Comparison of ENCODE assay signal across 16 mouse cellular contexts in the genomic region with DNA sequence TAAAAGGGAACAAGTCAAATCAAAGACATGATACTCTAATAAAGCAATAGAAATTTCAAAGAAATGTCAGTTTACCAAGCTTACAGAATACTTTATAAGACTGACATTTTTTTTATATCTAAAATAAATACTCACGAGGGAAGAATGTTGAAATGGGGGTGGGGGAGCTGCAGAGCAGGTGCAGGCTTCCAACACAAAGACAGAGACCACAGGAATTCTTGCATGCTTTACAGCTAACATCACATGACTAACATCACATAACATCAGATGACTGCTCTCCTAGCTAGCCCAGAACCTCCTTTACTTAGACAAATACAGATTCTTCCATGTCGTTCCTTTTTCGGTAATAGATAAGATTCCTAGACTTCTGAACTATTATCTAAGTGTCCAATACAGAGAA.
"Had no signal": no experiment of that assay in that cellular context is flagged by ENCODE, and none has a peak within 500 bp of the region (broad histone marks: within the 10 kb centered on the region; RNA-seq: fewer than 3 reads in every experiment).

No protein-coding gene starts in this region.

- H3K4me1 ChIP-seq: limb, embryonic 10.5 days; liver, embryonic 15.5 days; midbrain, embryonic 15.5 days; neural tube, embryonic 13.5 days; stomach, embryonic 15.5 days had no signal

- H3K36me3 ChIP-seq: stomach, embryonic 15.5 days had no signal

- DNase-seq: kidney, adult 11 months; kidney, adult 9 months; kidney, postnatal 36 days; right cerebral cortex, postnatal 14 days had no signal

- H3K4me3 ChIP-seq: layer of hippocampus, adult 2 months; left cerebral cortex, adult 2 months; limb, embryonic 10.5 days; liver, embryonic 15.5 days; megakaryocyte, embryonic 14.5 days; midbrain, embryonic 15.5 days; neural tube, embryonic 13.5 days; stomach, embryonic 15.5 days had no signal

- H3K27ac ChIP-seq: kidney, postnatal 0 days; layer of hippocampus, adult 2 months; left cerebral cortex, adult 2 months; limb, embryonic 10.5 days; liver, embryonic 15.5 days; macrophage; midbrain, embryonic 15.5 days; neural tube, embryonic 13.5 days; stomach, embryonic 15.5 days had no signal

- H3K27me3 ChIP-seq: liver, embryonic 15.5 days; megakaryocyte, embryonic 14.5 days; midbrain, embryonic 15.5 days; neural tube, embryonic 13.5 days; stomach, embryonic 15.5 days had no signal

- ATAC-seq: midbrain, embryonic 15.5 days had no signal

- H3K9ac ChIP-seq: liver, embryonic 15.5 days; midbrain, embryonic 15.5 days; neural tube, embryonic 13.5 days; stomach, embryonic 15.5 days had no signal

- H3K4me2 ChIP-seq: liver, embryonic 11.5 days; liver, embryonic 15.5 days; midbrain, embryonic 11.5 days; midbrain, embryonic 15.5 days; neural tube, embryonic 13.5 days; stomach, embryonic 15.5 days had no signal

- H3K9me3 ChIP-seq: limb, embryonic 10.5 days; liver, embryonic 15.5 days; megakaryocyte, embryonic 14.5 days; midbrain, embryonic 15.5 days; neural tube, embryonic 13.5 days; stomach, embryonic 15.5 days had no signal
